In the genomic region with DNA sequence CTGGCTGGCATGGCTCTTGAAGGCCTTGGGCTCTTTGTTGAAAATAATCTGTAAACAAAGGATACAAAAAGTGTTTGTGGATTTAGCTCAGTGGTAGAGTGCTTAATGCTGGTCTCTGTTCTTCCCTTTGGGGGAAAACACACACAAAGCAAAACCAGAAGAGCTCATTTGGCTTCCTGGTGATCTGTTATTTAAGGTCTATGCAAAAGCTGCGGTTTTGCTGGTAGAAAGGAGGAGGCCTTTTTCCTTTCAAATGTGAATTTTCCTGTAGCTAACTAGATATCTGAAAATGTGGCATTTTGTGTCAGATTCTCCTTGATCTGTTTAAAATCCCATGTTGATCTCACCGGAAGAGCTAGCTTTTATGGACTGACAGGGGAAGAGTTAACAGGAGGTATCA, we compare ENCODE assay signal across 7 mouse cellular contexts.
"Had no signal": no experiment of that assay in that cellular context is flagged by ENCODE, and none has a peak within 500 bp of the region (broad histone marks: within the 10 kb centered on the region; RNA-seq: fewer than 3 reads in every experiment).

No protein-coding gene starts in this region.

- DNase-seq: kidney, adult 11 months; kidney, postnatal 10 days; kidney, postnatal 4 days; left cerebral cortex, postnatal 4 days; lung, adult 18-20 months; right cerebral cortex, postnatal 4 days had no signal

- ATAC-seq: midbrain, embryonic 16.5 days had no signal
